Mouse (Mus musculus) T-helper 2 cell (primary cell): ENCODE data around the gene Gm21882.
"Not testable (repeated sequence)": the region's sequence is repeated elsewhere in the genome, so short reads cannot be mapped to it uniquely, and the experiment has no call there.

Experiments used
- in situ Hi-C: fragments of 300-600 bp; cut with MboI, MseI; formaldehyde crosslinking; loops from one replicate; pipeline ENCODE4 v1.15.1; 2025; ENCODE audit warnings: high pct_unique_total_duplicates

Gm21882 gene

GRCm38 (mm10) chrY:40381423-40381822 lies at the start of gene Gm21882:
Gene Gm21882, minus strand, starts transcription at chrY:40381523.
- in situ Hi-C loops: not testable (repeated sequence)
